Mouse (Mus musculus) thymus, adult 2 months (tissue): ENCODE data around the gene Atg10.

Experiments used
- CTCF ChIP-seq: fragments of 200-500 bp; IDR thresholded peaks from 2 replicates; pipeline ENCODE4 v1.5.1; 2012; ENCODE audit warnings: mild to moderate bottlenecking, control low read depth, low read length, moderate library complexity, borderline replicate concordance; ENCODE audit not compliant: control insufficient read depth, poor library complexity, insufficient read depth; ENCODE audit errors: extremely low read depth
- POLR2A ChIP-seq: fragments of 200-500 bp; IDR thresholded peaks from 2 replicates; pipeline ENCODE4 v1.6.1; 2012; ENCODE audit warnings: mild to moderate bottlenecking, low read length, control low read depth, moderate library complexity; ENCODE audit not compliant: control insufficient read depth, poor library complexity, insufficient read depth; ENCODE audit errors: extremely low read depth

DNA sequence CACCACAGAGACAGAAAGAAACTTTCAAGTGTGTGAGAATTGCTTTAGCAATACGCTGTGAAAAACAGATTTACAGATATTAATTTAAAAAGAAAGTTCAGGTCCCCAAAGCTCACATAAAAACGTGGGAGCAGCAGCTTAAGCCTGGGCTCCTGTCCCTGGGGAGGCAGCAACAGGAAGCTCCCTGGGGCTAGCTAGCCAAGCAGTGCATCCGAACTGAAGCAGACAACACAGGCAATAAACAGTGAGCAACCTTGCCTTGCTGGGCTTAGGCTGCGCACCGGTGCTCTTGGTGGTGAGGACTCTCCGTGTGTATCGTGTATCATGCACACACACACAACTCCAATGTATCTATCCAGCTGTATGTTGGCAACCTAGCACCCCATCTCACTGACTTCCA, 21.2 kb downstream of the Atg10 start:
- TF ChIP-seq CTCF (no peak), POLR2A (no peak)
